Mouse (Mus musculus) ovary, adult 10 weeks (tissue): ENCODE measurements around the gene Pdlim7. TPM values are rescaled to one million over a fixed set of nuclear protein-coding genes. Genes with fewer than 3 reads are reported as not detected.

Experiments
- polyA plus RNA-seq: library from polyadenylated mRNA; stranded (reverse); fragments of 350-450 nt; fragmentation: Illumina TruSeq; extraction: RNeasy Lipid Tissue Mini Kit (QIAGEN cat#74804); gene quantifications from one replicate; pipeline ENCODE4 v1.2.3, GENCODE M21; 2014

Gene Pdlim7
- 0.43 TPM for polyA plus RNA-seq

GRCm38 (mm10) chr13:55513111-55513748 lies at the start of gene Pdlim7:
Pdlim7 (minus strand) TSS chr13:55513676.

GRCm38 (mm10) chr13:55536194-55537175 lies 23.0 kb upstream of the Pdlim7 start, which contains the start of gene Ddx41:
Ddx41 (minus strand) TSS chr13:55536658.

GRCm38 (mm10) chr13:55529198-55529915 lies 15.9 kb upstream of the Pdlim7 start, which contains the start of gene Dok3:
Dok3 (minus strand) TSS chr13:55529296.

GRCm38 (mm10) chr13:55487578-55488498 lies 25.6 kb downstream of the Pdlim7 start, which contains the start of gene Dbn1:
Dbn1 (minus strand) TSS chr13:55488111.

GRCm38 (mm10) chr13:55464027-55464884 lies 49.2 kb downstream of the Pdlim7 start, which contains the start of gene Prr7:
Prr7 (plus strand) TSS chr13:55464267.

Other genes starting within 250 kb of the Pdlim7 start
- gene Prelid1, start 193.2 kb downstream of the Pdlim7 start, polyA plus RNA-seq, result 4.0 TPM
- 3.6 TPM for gene Rab24, start 191.7 kb downstream of the Pdlim7 start, polyA plus RNA-seq
- 0.68 TPM for gene Mxd3, start 183.9 kb downstream of the Pdlim7 start, polyA plus RNA-seq
- 34.2 TPM for gene Lman2, start 150.9 kb downstream of the Pdlim7 start, polyA plus RNA-seq
- gene Rgs14, start 143.9 kb downstream of the Pdlim7 start, polyA plus RNA-seq, result not detected
- not detected for gene Slc34a1, start 115.5 kb downstream of the Pdlim7 start, polyA plus RNA-seq
- not detected for gene Pfn3, start 98.4 kb downstream of the Pdlim7 start, polyA plus RNA-seq
- gene F12, start 86.9 kb downstream of the Pdlim7 start, polyA plus RNA-seq, result not detected
- 4.1 TPM for gene Grk6, start 68.6 kb downstream of the Pdlim7 start, polyA plus RNA-seq
- gene Prr7, start 49.4 kb downstream of the Pdlim7 start, polyA plus RNA-seq, result not detected
- gene Dbn1, start 25.6 kb downstream of the Pdlim7 start, polyA plus RNA-seq, result 3.1 TPM
- not detected for gene Dok3, start 15.6 kb upstream of the Pdlim7 start, polyA plus RNA-seq
- 2.7 TPM for gene Ddx41, start 23.0 kb upstream of the Pdlim7 start, polyA plus RNA-seq
- gene Fam193b, start 57.4 kb upstream of the Pdlim7 start, polyA plus RNA-seq, result 4.6 TPM
- gene Tmed9, start 60.1 kb upstream of the Pdlim7 start, polyA plus RNA-seq, result 84.6 TPM
- 1.7 TPM for gene B4galt7, start 86.2 kb upstream of the Pdlim7 start, polyA plus RNA-seq
- gene Caml, start 109.3 kb upstream of the Pdlim7 start, polyA plus RNA-seq, result 59.7 TPM
- 86.1 TPM for gene Ddx46, start 121.4 kb upstream of the Pdlim7 start, polyA plus RNA-seq
- gene B230219D22Rik, start 179.4 kb upstream of the Pdlim7 start, polyA plus RNA-seq, result 208 TPM
- 112 TPM for gene Txndc15, start 201.0 kb upstream of the Pdlim7 start, polyA plus RNA-seq
- 14.5 TPM for gene Pcbd2, start 213.7 kb upstream of the Pdlim7 start, polyA plus RNA-seq